Mouse (Mus musculus) c-Kit-negative CD71-positive TER-119-positive erythroid progenitor cells, embryonic 14.5 days (primary cell): ENCODE data around the gene Fam189a2.

Experiments used
- DNase-seq: peaks from one replicate; pipeline ENCODE4 v3.0.0-alpha.2; 2013; ENCODE audit warnings: low read depth, low spot score

Gene Fam189a2

DNA sequence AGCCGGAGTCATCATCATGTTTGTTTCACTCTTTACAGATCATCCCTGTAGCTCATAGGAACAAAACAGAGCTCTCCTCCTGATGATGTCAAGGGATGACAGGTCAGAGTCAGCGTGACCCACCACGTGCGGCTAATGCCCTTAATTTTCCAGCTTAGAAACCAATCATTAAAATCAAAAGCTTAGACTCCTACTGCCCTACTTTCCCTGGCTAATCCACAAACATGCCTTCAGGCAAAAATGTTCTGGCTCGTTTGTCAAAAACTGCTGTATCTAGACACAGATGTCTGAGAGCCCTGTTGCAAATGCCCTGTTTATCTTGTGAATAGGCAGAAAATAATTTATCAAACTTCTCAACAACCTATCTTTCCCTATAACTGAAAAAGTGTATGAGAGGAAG is 4.9 kb downstream of the Fam189a2 start:
- DNase-seq: no peak

DNA sequence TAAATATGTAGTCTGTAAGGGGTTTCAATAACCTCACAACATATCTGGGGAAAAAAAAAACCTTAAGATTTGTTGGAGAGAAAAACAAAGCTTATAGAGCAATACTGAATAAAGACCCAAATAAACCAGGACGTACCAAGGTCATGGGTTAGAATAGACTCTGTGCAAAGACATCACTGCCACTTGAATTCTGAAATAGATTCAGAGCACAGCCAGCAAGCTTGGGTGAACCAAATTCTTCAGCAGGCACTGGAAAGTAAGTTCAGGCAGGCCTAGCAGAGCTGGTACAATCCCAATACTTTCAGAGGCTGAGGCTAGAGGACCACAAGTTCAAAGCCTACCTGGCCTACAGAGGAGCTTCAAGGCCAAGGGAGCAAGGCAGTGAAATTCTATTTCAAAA is 6.2 kb downstream of the Fam189a2 start:
- DNase-seq: no peak

DNA sequence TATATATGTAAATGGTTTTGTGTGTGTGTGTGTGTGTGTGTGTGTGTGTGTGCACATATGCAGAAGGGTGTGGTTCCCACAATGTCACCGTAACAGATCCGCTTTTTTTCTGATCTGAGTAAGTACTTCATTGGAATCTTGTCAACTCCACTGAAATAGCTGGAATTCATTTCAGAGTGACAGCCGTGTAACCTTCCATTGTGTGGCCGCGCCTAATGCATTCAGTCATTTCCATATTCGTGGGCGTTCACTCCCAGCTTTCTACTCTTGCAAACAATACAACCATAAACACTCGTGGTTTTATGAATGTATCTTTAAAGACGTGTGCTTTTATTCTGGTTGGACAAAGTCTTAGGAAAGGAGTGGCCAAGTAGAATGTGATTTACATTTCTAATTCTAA is 6.7 kb downstream of the Fam189a2 start:
- no peak for DNase-seq

DNA sequence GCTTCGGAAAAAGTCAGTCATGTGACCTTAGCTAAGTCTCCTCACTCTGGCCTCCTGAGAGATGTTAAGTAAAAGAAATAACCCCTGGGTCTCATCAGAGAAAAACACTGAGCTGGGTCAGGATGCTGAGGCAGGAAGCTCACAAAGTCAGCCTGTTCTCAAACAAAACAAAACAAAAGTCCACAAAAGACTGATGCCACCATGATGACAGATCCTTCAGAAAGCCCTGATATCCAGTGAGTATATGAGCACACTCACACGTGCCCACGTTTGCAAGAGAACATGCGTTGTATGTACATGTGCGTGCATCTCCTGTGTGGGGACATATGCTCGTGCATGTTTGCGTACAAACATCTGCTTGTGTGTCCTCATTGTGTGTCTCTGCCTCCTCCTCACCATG is 7.5 kb downstream of the Fam189a2 start:
- no peak for DNase-seq

DNA sequence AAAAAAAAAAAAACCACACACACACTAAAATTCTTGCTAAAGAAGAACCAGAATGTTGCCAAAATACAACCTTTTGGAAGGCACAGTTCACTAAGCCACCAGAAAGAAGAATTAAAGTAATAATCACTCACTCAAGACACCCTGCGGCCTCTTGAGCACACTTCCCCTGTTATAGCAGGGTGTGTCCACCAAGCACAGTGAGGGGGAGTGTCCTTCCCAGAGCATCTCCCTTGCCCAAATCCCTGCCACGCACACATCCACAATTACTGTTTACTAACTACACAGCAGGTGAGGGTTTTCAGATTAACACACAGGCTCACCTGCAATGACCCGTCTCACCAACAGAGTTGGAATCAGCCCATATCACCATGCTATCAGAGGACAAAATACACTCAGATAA is 8.0 kb downstream of the Fam189a2 start:
- DNase-seq: no peak

DNA sequence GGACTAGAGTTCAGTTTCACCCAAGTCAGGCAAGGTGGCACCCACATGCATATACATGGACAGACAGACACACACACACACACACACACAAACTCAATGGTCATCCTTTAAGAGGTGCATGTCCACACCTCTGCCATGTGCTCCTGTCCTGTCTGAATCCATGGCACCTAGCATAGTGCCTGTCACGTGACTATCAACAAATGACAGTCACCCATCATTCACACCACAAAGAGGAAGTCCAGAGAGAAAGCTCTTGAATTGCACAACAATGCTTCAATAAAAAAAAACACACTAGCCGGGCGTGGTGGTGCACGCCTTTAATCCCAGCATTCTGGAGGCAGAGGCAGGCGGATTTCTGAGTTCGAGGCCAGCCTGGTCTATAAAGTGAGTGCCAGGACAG is 8.5 kb downstream of the Fam189a2 start:
- no peak for DNase-seq

DNA sequence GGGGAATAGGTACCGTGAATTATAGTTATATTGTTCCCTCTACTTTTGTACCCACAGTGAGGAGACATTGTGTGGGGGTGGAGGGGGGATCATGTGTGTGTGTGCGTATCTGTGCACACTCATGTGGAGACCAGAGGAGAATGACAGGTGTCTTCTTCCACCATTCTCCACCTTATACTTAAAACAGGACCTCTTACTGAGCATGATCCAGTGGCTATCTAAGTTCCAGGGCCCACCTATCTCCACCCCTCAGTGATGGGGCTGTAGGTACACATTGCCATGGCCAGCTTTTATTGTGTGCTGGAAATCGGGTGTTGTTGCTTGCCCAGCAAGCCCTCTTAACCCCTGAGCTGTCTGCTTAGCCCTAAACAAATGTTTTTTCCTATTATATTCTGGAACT is 10.1 kb downstream of the Fam189a2 start:
- no peak for DNase-seq

DNA sequence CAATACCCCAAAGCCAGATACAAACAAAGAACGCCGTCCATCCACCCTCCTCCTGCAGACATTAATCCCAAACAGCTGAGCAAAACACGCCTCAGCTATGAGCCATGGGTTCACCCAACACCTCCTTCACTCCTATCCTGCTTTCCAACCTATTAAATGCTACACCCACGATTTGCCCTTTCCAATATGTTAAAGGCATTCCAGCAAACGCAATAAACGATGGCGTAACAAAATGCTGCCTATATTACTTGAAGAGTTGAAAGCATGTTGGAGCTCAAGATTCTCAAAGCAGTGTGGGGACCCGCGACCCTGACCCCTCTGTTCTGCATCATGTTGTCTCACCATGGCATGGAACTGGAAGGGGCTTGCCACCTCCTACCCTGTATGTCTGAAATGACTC is 11.2 kb downstream of the Fam189a2 start:
- DNase-seq: no peak

DNA sequence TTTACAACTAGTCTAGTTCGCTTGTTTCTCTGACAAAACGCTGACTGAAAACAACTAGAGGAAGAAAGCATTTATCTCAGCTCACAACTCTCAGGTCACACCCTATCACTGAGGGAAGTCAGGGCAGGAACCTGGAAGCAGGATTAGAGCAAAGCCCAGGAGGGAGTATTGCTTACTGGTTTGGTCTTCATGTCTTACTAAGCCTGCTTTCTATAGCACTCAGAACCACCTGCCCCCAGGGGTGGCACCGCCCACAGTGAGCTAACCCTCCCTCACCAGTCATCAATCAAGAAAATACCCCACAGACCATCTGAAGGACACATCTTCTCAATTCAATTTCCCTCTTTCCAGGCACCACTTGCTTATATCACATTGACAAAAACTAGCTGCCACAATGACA is 12.4 kb downstream of the Fam189a2 start:
- no peak for DNase-seq

DNA sequence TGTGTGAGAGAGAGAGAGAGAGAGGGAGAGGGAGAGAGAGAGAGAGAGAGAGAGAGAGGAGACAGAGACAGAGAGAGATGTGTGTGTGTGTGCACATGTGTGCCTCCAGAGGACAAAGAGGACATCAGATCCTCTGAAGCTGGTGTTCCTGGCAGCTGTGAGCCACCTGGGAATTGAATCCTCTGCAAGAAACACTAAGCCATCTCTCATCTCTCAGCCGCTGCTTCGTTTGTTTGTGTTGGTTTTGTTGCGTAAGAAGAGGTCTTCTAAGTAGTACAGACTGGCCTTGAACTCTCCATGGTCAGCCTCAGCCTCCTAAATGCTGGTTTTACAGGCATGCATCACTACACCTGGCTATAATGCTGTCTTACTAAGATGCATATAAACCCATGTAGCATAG is 12.9 kb downstream of the Fam189a2 start:
- no peak for DNase-seq

DNA sequence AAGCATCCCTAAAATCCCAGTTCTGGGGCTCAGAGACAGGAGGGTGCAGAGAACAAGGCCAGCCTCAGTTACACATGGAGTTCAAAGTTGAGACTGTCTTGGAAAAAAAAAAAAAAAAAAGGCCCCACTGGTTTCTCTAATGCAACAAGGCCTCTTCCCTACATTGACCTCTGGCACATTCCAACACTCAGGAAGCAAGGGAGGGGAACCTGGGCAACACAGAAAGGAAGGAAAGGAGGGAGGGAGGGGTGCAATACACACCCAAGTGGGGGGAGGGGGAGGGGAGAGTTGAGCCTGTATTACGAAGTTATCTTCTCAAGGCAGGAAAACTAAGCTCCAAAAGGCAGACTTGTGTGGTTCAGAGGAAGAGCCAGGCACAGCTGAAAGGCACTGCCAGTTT is 13.4 kb downstream of the Fam189a2 start:
- no peak for DNase-seq

DNA sequence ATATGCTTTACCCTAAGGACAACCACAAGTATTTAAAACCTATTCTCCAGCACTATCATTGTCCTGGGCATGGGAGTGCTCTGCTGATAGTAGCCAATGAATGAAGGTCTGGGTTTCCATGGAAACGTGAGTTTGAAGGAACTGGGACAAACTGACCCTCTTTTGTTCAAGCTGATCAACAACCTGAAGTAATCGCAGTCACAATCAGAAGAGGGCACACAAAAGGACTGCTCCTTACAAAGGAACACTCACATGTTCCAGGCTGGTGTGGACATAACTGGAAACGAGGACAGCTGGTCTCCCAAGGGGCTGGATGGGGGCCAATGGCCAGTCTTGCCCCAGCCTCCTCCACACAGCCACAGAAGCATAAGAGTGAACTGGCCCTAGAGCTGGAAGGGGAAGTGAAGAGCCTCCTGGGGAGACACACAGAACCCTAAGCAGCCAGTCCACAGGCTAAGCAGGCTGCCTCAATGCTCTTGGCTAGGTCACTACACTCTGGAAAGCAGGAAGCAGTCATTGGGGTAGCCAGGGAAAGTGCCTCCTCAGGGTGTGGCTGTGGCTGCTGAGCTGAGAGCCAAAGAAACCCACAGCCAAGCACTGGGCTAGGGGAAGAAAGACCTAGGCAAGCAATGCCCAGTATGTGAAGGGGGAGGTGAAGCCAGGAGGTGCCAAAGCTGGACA is 14.0 kb downstream of the Fam189a2 start:
- DNase-seq: no peak

DNA sequence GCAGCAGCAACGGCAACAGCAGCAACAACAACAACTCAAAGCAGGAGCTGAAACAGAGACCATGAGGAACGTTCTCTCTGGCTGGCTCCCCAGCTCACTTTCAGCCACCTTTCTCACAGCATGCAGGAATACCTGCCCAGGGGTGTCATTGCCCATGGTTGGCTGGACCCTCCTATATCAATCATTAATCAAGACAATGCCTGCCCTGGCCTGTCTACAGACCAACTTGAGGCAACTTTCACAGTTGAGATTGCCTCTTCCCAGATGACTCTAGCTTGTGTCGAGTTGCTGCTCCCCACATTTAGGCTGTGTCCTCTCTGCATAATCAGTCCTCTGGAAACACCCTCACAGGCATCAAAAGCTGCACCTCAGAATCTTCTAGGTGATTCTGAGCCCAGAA is 17.6 kb downstream of the Fam189a2 start:
- DNase-seq: no peak

DNA sequence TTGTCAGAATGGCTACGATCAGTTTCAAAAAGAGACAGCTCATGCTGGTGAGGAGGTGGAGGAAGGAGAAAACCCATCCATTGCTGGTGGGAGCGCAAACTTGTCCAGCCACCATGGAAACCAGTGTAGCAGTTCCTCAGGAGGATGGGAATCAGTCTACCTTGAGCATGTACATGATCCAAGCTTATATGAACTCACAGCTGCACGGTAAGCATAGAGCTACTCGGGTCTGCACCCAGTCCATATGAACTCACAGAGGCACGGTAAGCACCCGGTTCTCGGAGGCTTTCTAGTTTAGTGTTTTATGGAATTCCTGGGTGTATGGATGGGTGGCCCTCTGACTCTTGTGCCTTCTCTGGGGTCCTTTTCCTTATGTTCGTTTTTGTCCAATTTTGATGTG is 18.3 kb downstream of the Fam189a2 start:
- DNase-seq: no peak

DNA sequence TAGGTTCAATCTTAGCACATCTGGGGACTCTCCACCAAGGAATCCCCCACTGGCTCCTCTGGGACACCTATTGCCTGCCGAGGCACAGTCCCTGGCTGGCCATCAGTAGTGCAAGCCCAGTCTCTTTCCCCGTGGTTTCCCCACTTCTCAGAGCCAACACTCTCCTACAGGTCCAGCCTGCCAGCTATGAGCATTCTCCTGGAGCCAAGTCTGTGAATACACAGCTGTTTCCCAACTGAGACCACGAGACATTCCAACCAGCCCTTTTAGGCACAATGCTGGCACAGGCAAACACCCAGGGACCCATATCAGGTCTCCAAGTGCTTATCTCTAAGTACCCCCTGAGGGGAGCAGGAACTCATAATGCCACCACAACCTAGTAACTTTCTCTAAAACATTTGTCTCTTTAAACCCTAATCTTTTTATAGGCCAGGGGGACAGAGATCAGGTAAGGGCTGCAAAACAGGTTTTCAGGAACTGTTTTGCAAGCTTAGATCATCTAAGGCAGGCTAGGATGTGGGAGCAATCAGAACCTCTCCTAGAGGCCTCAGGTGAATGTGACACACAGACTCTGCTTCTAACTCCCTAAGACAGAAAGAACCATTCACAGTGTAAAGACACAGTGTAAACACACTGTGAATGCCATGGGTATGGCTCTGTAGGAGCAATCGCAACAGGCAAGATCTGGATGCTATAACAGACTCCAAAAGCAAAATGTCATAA is 23.0 kb downstream of the Fam189a2 start:
- DNase-seq: no peak

DNA sequence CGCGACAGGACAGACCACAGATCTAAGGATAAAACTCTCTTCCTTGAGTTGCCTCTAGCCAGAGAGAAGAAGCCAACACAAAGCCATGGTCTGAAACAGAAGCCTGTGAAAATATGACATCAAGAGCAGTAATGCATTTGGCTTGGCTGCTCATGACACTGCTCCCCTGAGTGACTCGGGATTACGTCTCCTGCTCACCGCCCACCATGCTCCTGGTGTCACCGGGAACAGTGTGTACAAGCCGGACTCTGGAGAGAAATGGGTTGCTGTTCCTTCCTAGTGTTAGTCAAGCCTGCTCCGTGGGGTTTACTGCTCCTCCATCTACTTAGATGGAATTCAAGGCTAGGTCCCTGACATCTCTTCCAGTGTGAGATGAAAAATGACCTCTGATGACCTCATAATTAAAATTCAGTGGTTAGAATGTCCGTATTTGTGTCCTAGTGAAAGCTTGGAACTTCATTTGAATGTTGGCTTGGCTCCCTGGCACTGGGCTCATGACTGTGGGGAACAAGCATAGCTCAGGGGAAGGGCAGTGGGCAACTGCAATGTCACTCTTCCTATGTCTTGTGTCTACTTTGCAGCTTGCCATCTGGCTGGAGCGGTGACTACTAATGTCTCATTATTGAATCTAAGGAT is 23.7 kb downstream of the Fam189a2 start:
- no peak for DNase-seq

DNA sequence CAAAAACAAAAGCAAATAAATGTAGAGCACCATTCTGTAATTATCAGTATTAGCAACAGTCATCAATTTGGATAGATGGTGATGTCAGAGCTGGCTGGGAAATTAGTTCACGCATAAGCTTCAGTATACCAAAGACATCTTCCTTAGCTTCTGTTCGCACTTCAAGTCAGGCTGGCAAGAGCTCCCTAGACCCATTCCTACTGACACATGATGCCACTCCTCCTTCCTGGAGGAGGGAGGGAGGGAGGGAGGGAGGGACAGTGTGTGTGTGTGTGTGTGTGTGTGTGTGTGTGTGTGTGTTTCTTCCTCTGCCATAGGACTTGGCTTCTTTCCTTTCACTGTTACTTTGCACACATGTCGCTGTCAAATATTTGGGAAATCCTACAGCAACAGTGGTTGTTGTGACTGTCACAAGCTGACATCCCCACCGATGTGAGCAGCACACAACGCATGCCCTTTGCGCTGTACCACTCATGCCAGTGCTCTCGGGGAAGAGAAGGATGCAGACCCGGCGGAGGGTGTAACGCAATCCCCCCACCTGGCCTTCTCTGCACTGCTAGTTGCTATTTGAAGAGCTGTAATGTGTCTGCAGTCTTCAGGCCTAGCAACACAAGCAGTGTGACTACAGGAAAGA is 34.9 kb downstream of the Fam189a2 start:
- DNase-seq: no peak

DNA sequence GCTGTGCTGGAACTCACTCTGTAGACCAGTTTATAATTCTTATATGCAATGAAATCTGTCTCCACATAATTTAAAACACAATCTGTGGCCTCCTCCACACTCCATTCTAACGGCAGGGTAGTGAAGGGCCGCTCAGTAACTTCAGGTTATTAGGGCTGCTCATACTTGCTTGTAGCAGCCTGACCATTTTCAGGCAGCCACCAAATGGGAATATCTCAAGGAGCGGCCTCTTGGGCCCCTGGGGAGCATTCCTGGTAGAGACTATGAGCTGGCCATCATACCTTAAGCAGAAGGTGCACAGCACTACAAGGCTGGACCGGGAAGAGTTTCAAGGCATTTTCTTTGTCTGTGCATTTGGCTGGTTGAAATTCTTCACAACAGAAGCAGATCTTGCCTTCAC is 42.7 kb downstream of the Fam189a2 start:
- no peak for DNase-seq

DNA sequence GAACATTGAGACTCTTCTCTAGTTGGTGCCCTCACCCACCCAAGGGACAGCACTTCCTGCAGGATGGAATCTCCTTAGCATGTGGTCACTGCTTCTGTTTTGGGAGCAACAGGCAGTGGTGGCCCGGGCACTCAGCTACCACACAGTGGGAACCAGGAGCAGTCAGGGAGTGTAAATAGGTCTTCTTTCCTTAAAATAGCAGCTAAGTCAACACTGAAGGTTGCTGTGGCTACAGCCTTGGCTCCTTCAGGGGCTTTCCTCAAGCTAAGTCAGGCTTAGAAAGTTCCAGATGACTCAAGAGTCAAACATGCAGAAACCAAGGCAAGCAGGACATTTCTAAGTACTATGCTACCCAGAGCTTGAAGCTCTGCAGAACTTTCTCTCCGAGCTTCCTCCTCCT is 43.5 kb downstream of the Fam189a2 start:
- DNase-seq: no peak

DNA sequence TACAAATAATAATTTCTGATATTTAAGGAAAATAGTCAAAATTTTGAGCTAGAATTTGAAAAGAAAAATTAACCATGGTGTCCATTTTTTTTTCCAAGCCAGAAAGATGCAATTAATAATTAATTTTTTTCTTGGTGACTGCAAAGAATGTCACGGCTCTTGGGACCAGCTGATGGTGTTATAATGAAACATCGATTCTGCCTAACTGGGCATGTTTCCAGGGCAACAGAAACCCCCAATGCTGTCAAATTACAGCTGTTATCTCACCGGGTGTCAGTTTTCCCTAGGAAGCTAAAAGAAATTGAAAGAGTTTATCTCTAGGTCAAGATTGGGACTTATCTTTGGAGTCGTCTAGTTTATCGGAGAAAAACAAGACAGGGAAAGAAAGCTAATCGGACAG is 46.6 kb downstream of the Fam189a2 start:
- DNase-seq: no peak

DNA sequence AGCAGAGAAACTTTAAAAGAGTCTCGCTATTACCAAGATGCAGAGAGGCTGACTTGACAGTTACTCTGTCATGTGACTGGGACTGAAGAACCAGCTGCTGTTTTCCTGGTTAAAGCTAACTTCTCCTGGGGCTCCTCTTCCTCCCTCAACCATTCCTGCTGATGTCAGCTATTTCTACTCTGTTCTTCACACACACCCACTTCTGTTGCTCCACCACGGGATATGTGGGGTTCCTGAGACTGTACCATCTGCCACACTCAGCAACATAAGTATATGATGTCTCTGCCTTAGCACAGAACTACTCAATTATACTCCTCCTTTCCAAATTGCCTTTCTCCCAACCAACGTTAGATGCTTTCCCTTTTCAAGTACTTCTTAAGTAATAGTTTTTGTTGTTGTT is 50.2 kb downstream of the Fam189a2 start:
- no peak for DNase-seq

DNA sequence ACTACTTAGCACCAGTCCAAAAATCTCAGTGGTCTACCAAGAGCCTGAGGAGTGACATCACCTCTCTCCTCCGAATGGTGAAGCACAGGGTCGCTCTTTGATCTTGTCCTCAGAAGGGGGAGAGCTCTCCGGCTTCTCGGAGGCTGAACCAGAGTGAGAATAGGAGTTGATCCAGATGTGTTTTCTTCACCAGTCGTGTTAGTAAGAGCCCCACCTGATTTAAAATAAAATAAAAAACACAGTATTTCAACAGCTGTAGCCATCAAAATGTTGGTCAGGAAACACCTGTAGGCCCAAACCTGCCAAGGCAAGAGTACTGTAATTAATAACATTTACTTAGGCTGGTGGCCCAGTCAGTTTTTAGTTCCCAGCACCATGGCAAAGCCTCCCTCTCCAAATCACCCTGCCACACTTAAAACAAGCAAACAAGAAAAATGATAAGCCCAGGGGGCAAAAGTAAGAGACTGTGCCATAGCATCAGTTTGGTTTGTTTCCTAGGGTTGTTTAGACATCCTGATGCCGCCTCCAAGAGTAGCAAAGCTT is 52.8 kb downstream of the Fam189a2 start:
- DNase-seq: no peak
